Mouse (Mus musculus) kidney, postnatal 25 days (tissue): ENCODE measurements at regions not wholly inside any gene's neighbourhood (a gene's known extent, or its start where the extent isn't known, plus 50 kb on each side); places are given as distances from the start of the nearest gene placed in this dataset.

Experiments used
- DNase-seq, 2 experiments: peaks; one replicate each; pipeline ENCODE4 v3.0.0; 2021; ENCODE audit warnings: mixed read lengths in 2 of 2

DNA sequence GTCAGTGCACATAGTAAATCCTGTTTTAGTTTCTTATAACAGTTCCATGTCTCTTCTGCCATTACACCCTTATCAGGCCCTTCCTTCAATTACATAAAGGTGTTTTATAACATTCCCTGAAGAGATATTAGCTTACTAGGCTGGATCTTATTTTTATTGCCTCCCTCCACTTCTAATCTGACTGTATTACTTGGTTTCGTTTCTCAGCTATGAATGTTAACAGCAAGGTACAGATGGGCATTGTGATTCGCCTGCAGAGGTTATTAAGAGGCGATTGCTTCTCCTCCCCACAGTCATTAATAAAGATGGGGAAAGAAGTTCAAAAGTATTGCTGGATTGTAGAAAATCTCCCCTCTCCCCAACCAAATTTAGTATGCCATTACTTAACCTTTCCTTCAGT, 66.4 kb upstream of the Frg1 start:
- DNase-seq: no peak

DNA sequence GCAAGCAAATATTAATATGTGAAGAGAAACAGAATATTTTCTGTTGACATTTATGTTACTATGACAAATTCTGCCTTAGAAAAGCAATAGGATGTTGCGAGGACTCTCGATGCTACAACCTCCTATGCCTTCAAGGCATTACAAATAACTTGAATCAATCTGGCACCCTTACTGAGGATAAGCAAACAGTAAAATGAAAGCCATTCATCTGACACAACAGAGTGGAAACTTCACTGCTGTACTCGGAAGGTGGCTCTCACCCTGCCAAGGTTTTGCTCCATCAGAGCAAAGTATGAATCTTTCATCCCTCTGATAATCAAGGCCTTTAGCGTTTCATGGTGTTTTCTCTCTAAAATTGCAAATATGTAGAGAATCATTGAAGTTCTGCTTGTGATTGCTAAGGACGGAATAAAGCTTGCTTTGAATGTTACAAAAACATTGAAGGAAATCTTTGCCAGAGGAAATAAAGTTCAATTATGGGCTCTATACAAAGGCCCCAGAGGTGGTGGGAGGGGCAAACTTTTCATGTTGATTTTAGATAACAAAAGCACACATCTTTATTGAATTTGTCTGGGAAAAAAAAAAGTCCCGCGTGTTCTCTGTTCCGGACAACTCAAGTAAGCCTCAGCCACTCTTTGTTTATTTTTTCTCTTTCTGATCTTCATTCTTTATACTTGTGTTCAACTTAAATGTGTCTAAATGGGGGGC, 56.3 kb upstream of the Frg1 start:
- DNase-seq: no peak

DNA sequence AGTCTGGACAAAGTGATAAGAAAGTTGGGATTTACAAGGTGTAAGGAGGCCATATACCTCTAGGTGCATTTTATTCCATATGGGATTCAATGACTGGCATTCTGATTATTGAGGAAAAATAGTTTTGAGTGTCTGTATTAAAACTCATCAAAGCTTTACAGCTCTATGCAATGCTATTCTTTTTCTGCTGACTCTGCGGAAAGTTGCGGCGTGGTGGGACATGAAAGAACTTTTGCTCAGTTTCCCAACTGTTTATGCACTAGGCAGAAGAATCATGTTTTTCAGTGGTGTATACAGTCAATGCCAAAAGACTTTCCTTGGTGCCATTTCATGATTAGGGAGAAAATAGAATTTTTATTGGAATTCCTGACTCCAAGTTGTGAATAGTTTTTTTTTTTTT, 55.4 kb upstream of the Frg1 start:
- DNase-seq: no peak
